Mouse (Mus musculus) bone marrow, adult 2 months (tissue): ENCODE measurements around the gene Tm4sf1.

Source experiments
- CTCF ChIP-seq: fragments of 200-500 bp; IDR thresholded peaks from 2 replicates; pipeline ENCODE4 v1.5.1; 2011; ENCODE audit warnings: low read length, control low read depth; ENCODE audit not compliant: control insufficient read depth, insufficient read depth
- POLR2A ChIP-seq: fragments of 200-500 bp; IDR thresholded peaks from 2 replicates; pipeline ENCODE4 v1.6.1; 2011; ENCODE audit warnings: low read depth, mild to moderate bottlenecking, control low read depth, low read length, borderline replicate concordance; ENCODE audit not compliant: control insufficient read depth

DNA sequence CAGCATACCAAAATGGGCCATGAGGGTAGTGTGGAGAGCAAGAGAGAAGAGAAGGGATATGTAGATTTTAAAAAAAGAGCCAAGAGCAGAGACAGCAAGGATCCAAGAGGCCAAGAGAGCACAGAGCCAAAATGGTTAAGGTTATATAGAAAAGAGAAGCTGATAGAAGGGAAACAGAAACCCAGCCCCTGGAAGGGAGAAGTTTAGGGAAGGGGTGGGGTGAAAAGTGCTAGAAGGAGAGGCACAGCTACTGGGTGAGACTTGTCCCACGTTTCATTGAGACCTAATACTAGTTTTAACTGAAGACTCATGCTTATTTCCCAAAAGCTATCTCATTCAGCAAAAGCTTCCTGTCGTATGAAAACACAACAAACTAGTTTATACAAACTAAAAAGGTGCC lies 56.5 kb downstream of the Tm4sf1 start:
- TF ChIP-seq POLR2A (no peak), CTCF (no peak)
